Mouse (Mus musculus): ENCODE measurements around the gene Dclk2. TPM values are rescaled to one million over a fixed set of nuclear protein-coding genes. Genes with fewer than 3 reads are reported as not detected.

Dclk2 gene
- total RNA-seq, 2 experiments from 2014 or later, result 0.64 to 1.4 TPM

- DNase-seq, result no peak
- TF ChIP-seq CTCF (IDR thresholded peaks at IDR 0.05), result no peak
- no peak overlapping the region for H3K27ac ChIP-seq
- H3K4me3 ChIP-seq, result no peak overlapping the region
- intact Hi-C loops (cut with DNase I), result no loop called here
Observed at GRCm38 (mm10) chr3:86883985-86884384, 36.7 kb downstream of the Dclk2 start.

- Histone ChIP-seq H3K27ac (no peak overlapping the region), H3K4me3 (no peak overlapping the region)
- intact Hi-C loops (cut with DNase I), result no loop called here
- no peak for TF ChIP-seq CTCF (IDR thresholded peaks at IDR 0.05)
- DNase-seq, result no peak
Observed at GRCm38 (mm10) chr3:86875912-86876311, 44.7 kb downstream of the Dclk2 start.

GRCm38 (mm10) chr3:86873092-86873600 lies 47.5 kb downstream of the Dclk2 start:
- intact Hi-C loops (cut with DNase I), result no loop called here

GRCm38 (mm10) chr3:86870952-86871351 lies 49.7 kb downstream of the Dclk2 start:
- DNase-seq, result no peak
- intact Hi-C loops (cut with DNase I), result no loop called here
- H3K27ac ChIP-seq, result no peak overlapping the region
- no peak overlapping the region for H3K4me3 ChIP-seq
- TF ChIP-seq CTCF (IDR thresholded peaks at IDR 0.05), result no peak

More at GRCm38 (mm10) chr3:86873092-86873600, 47.5 kb downstream of the Dclk2 start:
- Histone ChIP-seq H3K27ac (no peak overlapping the region), H3K4me3 (no peak overlapping the region)
- TF ChIP-seq CTCF (IDR thresholded peaks at IDR 0.05), result no peak
- DNase-seq, result no peak

- DNase-seq, result no peak
- Histone ChIP-seq H3K27ac (no peak overlapping the region), H3K4me3 (no peak overlapping the region)
- intact Hi-C loops (cut with DNase I), result no loop called here
- TF ChIP-seq CTCF (IDR thresholded peaks at IDR 0.05), result no peak
Observed at GRCm38 (mm10) chr3:86870411-86870810, 50.2 kb downstream of the Dclk2 start.

GRCm38 (mm10) chr3:86868721-86869120 lies 51.9 kb downstream of the Dclk2 start:
- no peak for DNase-seq
- Histone ChIP-seq H3K4me3 (no peak overlapping the region), H3K27ac (no peak overlapping the region)
- intact Hi-C loops (cut with DNase I), result no loop called here
- no peak for TF ChIP-seq CTCF (IDR thresholded peaks at IDR 0.05)

GRCm38 (mm10) chr3:86863327-86864008 lies 57.2 kb downstream of the Dclk2 start:
- Histone ChIP-seq H3K4me3 (no peak overlapping the region), H3K27ac (no peak overlapping the region)
- DNase-seq, result no peak
- TF ChIP-seq CTCF (IDR thresholded peaks at IDR 0.05), result no peak
- intact Hi-C loops (cut with DNase I), result no loop called here

GRCm38 (mm10) chr3:86862939-86863311 lies 57.7 kb downstream of the Dclk2 start:
- no peak overlapping the region for H3K27ac ChIP-seq
- intact Hi-C loops (cut with DNase I), result no loop called here
- TF ChIP-seq CTCF (IDR thresholded peaks at IDR 0.05), result no peak
- no peak overlapping the region for H3K4me3 ChIP-seq
- DNase-seq, result no peak

GRCm38 (mm10) chr3:86862245-86862938 lies 58.3 kb downstream of the Dclk2 start:
- no peak overlapping the region for H3K4me3 ChIP-seq
- DNase-seq, result no peak
- H3K27ac ChIP-seq, result no peak overlapping the region
- intact Hi-C loops (cut with DNase I), result no loop called here
- no peak for TF ChIP-seq CTCF (IDR thresholded peaks at IDR 0.05)

GRCm38 (mm10) chr3:86859791-86860190 lies 60.9 kb downstream of the Dclk2 start:
- DNase-seq, result no peak
- intact Hi-C loops (cut with DNase I), result no loop called here
- H3K27ac ChIP-seq, result no peak overlapping the region
- TF ChIP-seq CTCF (IDR thresholded peaks at IDR 0.05), result no peak
- no peak overlapping the region for H3K4me3 ChIP-seq

- Histone ChIP-seq H3K27ac (no peak overlapping the region), H3K4me3 (no peak overlapping the region)
- no peak for TF ChIP-seq CTCF (IDR thresholded peaks at IDR 0.05)
- intact Hi-C loops (cut with DNase I), result no loop called here
- DNase-seq, result no peak
Observed at GRCm38 (mm10) chr3:86858699-86859098, 62.0 kb downstream of the Dclk2 start.

- no peak for DNase-seq
- Histone ChIP-seq H3K4me3 (no peak overlapping the region), H3K27ac (no peak overlapping the region)
- TF ChIP-seq CTCF (IDR thresholded peaks at IDR 0.05), result no peak
- intact Hi-C loops (cut with DNase I), result no loop called here
Observed at GRCm38 (mm10) chr3:86857833-86858398, 62.7 kb downstream of the Dclk2 start.

- DNase-seq, result no peak
- no peak overlapping the region for H3K27ac ChIP-seq
- no peak overlapping the region for H3K4me3 ChIP-seq
- intact Hi-C loops (cut with DNase I), result no loop called here
- no peak for TF ChIP-seq CTCF (IDR thresholded peaks at IDR 0.05)
Observed at GRCm38 (mm10) chr3:86852867-86853266, 67.8 kb downstream of the Dclk2 start.

Measured in gastrocnemius, adult 2 months (tissue).